ENCODE assay signal across 9 mouse cellular contexts in genomic region chr11:117275999-117276398, GRCm38 (mm10).
DNase-seq lines count a peak whose midpoint lies in the region; ATAC-seq lines count a peak whose summit lies in the region.
"Had no signal": no experiment of that assay in that cellular context is flagged by ENCODE, and none has a peak within 500 bp of the region (broad histone marks: within the 10 kb centered on the region; RNA-seq: fewer than 3 reads in every experiment).

No protein-coding gene starts in this region.

- no peaks in the 10 kb centered on the region for H3K9me3 ChIP-seq in heart, embryonic 16.5 days (replicated peaks; ENCODE audit: control insufficient read depth, low read length)
- H3K9me3 ChIP-seq in stomach, embryonic 16.5 days (replicated peaks; ENCODE audit: control insufficient read depth, low read length) = no peaks in the 10 kb centered on the region

- peak; percentile 62 for DNase-seq in gastrocnemius, adult 18-20 months (ENCODE audit: low spot score)
- DNase-seq in gastrocnemius, postnatal 4 days (ENCODE audit: low spot score in 2 of 2) = no peak
- peak; percentile 76 for DNase-seq in adrenal gland, postnatal 25 days
- DNase-seq in kidney, postnatal 4 days = peak; percentile 57 to 69
- DNase-seq in thymus, adult 18-20 months = no peak
- DNase-seq in cerebellum, postnatal 4 days (ENCODE audit: low spot score in 2 of 2) = no peak

- 45% methylated on average over 6 of the region's 6 CpGs for WGBS in heart, embryonic 16.5 days
- WGBS in stomach, embryonic 16.5 days = 33% methylated on average over 6 of the region's 6 CpGs

- H3K9ac ChIP-seq in heart, embryonic 16.5 days (ENCODE audit: low read length) = no peak overlapping the region
- no peak overlapping the region for H3K9ac ChIP-seq in stomach, embryonic 16.5 days (ENCODE audit: low read length)

- no peak overlapping the region for H3K4me3 ChIP-seq in heart, embryonic 16.5 days (ENCODE audit: low read length)
- H3K4me3 ChIP-seq in stomach, embryonic 16.5 days (replicated peaks; ENCODE audit: low read length) = no peak overlapping the region

- no peak overlapping the region for H3K4me2 ChIP-seq in heart, embryonic 16.5 days (ENCODE audit: low read depth, low read length)
- H3K4me2 ChIP-seq in stomach, embryonic 16.5 days (ENCODE audit: low read depth, low read length) = no peak overlapping the region

- peaks cover 39% of the 10 kb centered on the region for H3K4me1 ChIP-seq in heart, embryonic 16.5 days (ENCODE audit: control insufficient read depth, insufficient read depth, low read length)
- H3K4me1 ChIP-seq in stomach, embryonic 16.5 days (ENCODE audit: control insufficient read depth, insufficient read depth, low read length) = peaks cover 68% of the 10 kb centered on the region

- H3K27ac ChIP-seq in heart, embryonic 16.5 days (ENCODE audit: low read length) = peak overlapping the region; percentile 15; the same call in 1 of the 2 replicates
- H3K27ac ChIP-seq in stomach, embryonic 16.5 days (ENCODE audit: low read length) = peak overlapping the region; percentile 46; the same call in 1 of the 2 replicates
- H3K27ac ChIP-seq: macrophage had no signal

- no peaks in the 10 kb centered on the region for H3K36me3 ChIP-seq in heart, embryonic 16.5 days (ENCODE audit: control insufficient read depth, insufficient read depth)
- no peaks in the 10 kb centered on the region for H3K36me3 ChIP-seq in stomach, embryonic 16.5 days (ENCODE audit: control insufficient read depth, insufficient read depth, low read length)

- ATAC-seq in heart, embryonic 16.5 days (replicated peaks; ENCODE audit: extremely low read depth, insufficient read depth, low FRiP score) = no peak
- no peak for ATAC-seq in stomach, embryonic 16.5 days (ENCODE audit: insufficient read depth, low FRiP score)

- H3K27me3 ChIP-seq in heart, embryonic 16.5 days (ENCODE audit: control insufficient read depth, insufficient read depth, low read length) = peaks cover 2% of the 10 kb centered on the region; the same call in 1 of the 2 replicates
- no peaks in the 10 kb centered on the region for H3K27me3 ChIP-seq in stomach, embryonic 16.5 days (ENCODE audit: control insufficient read depth, insufficient read depth, low read length)

Comparison
In these comparisons a context has a peak if more than half of its experiments do, and no peak if none do; other contexts are left out.
1. DNase-seq: peak in gastrocnemius, adult 18-20 months (single experiment), adrenal gland, postnatal 25 days (single experiment) and kidney, postnatal 4 days (2 of 2); none in gastrocnemius, postnatal 4 days (0 of 2), thymus, adult 18-20 months (0 of 2) and cerebellum, postnatal 4 days (0 of 2).